Mouse (Mus musculus): ENCODE data around the gene Tgds. TPM values are rescaled to one million over a fixed set of nuclear protein-coding genes. Genes with fewer than 3 reads are reported as not detected.
"Not testable (repeated sequence)": the region's sequence is repeated elsewhere in the genome, so short reads cannot be mapped to it uniquely, and the experiment has no call there.

Tgds gene
- polyA plus RNA-seq, 1 experiment from 2014 or later = 29.2 TPM

- Histone ChIP-seq H3K4me3 (no peak overlapping the region), H3K9me3 (no peaks in the 10 kb centered on the region), H3K27me3 (replicated peaks) (no peaks in the 10 kb centered on the region), H3K4me2 (no peak overlapping the region), H3K4me1 (peaks cover 2% of the 10 kb centered on the region), H3K27ac (replicated peaks) (no peak overlapping the region), H3K36me3 (peaks cover 84% of the 10 kb centered on the region), H3K9ac (no peak overlapping the region)
- 31% methylated on average over 5 of the region's 5 CpGs for WGBS
- no peak for ATAC-seq (ENCODE audit: extremely low read depth, insufficient number of reproducible peaks, low FRiP score, low TSS enrichment)
These were observed 24.6 kb upstream of the Tgds start for GRCm38 (mm10) chr14:118157146-118157545.

GRCm38 (mm10) chr14:118156740-118157139, 24.2 kb upstream of the Tgds start:
- ATAC-seq (ENCODE audit: extremely low read depth, insufficient number of reproducible peaks, low FRiP score, low TSS enrichment) = no peak
- 85% methylated on average over 10 of the region's 10 CpGs for WGBS
- no peak overlapping the region for H3K4me2 ChIP-seq

DNA sequence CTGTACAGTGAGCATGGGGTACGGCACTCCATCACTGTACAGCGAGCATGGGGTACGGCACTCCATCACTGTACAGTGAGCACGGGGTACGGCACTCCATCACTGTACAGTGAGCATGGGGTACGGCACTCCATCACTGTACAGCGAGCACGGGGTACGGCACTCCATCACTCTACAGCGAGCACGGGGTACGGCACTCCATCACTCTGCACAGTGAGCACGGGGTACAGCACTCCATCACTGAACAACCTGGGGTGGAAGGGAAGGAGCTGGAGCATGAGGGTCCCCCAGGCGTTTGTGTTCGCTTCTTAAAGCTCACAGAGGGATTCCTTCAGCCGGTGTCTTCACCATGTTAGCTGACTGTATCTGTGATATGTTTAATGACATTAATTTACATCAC, 23.5 kb upstream of the Tgds start:
- not testable (repeated sequence) for ATAC-seq (ENCODE audit: extremely low read depth, insufficient number of reproducible peaks, low FRiP score, low TSS enrichment); H3K9me3 ChIP-seq; H3K4me1 ChIP-seq; H3K9ac ChIP-seq; H3K27me3 ChIP-seq (replicated peaks); H3K27ac ChIP-seq (replicated peaks); H3K4me2 ChIP-seq; H3K4me3 ChIP-seq
- H3K36me3 ChIP-seq = peaks cover 74% of the 10 kb centered on the region
- WGBS = 94% methylated on average over 16 of the region's 16 CpGs

More at GRCm38 (mm10) chr14:118156740-118157139, 24.2 kb upstream of the Tgds start:
- Histone ChIP-seq H3K36me3 (peaks cover 81% of the 10 kb centered on the region), H3K27ac (replicated peaks) (no peak overlapping the region), H3K4me3 (no peak overlapping the region), H3K9me3 (no peaks in the 10 kb centered on the region), H3K9ac (no peak overlapping the region), H3K4me1 (no peaks in the 10 kb centered on the region), H3K27me3 (replicated peaks) (no peaks in the 10 kb centered on the region)

DNA sequence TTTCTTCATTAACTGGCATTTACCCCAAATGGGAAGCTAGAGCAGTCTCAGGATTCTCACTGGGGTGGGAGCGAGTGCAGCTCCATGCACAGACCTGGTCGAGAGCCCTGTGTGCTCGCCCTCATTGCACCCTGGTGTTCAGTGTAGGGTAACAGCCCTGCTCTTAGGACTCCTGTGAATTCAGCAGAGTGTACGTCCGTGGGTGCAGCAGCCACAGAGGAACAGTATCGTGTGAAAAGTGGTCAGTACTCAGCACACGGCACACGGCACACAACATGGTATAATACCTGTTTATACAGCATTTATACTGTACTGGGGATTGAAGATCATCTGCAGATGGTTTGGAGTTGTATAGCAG, 19.7 kb upstream of the Tgds start:
- no peak overlapping the region for H3K27ac ChIP-seq (replicated peaks)
- no peak overlapping the region for H3K9ac ChIP-seq
- H3K36me3 ChIP-seq = peaks cover 61% of the 10 kb centered on the region
- no peaks in the 10 kb centered on the region for H3K27me3 ChIP-seq (replicated peaks)
- H3K4me3 ChIP-seq = no peak overlapping the region
- WGBS = 84% methylated on average over 8 of the region's 8 CpGs
- no peaks in the 10 kb centered on the region for H3K9me3 ChIP-seq
- H3K4me1 ChIP-seq = no peaks in the 10 kb centered on the region
- no peak for ATAC-seq (ENCODE audit: extremely low read depth, insufficient number of reproducible peaks, low FRiP score, low TSS enrichment)
- H3K4me2 ChIP-seq = no peak overlapping the region

- WGBS = 66% methylated on average over 5 of the region's 5 CpGs
- H3K9me3 ChIP-seq = no peaks in the 10 kb centered on the region
- no peaks in the 10 kb centered on the region for H3K4me1 ChIP-seq
- no peaks in the 10 kb centered on the region for H3K27me3 ChIP-seq (replicated peaks)
- ATAC-seq (ENCODE audit: extremely low read depth, insufficient number of reproducible peaks, low FRiP score, low TSS enrichment) = no peak
- no peak overlapping the region for H3K9ac ChIP-seq
- peaks cover 63% of the 10 kb centered on the region for H3K36me3 ChIP-seq
- no peak overlapping the region for H3K4me2 ChIP-seq
- H3K4me3 ChIP-seq = no peak overlapping the region
- H3K27ac ChIP-seq (replicated peaks) = no peak overlapping the region
These were observed 19.2 kb upstream of the Tgds start for GRCm38 (mm10) chr14:118151651-118152293.

DNA sequence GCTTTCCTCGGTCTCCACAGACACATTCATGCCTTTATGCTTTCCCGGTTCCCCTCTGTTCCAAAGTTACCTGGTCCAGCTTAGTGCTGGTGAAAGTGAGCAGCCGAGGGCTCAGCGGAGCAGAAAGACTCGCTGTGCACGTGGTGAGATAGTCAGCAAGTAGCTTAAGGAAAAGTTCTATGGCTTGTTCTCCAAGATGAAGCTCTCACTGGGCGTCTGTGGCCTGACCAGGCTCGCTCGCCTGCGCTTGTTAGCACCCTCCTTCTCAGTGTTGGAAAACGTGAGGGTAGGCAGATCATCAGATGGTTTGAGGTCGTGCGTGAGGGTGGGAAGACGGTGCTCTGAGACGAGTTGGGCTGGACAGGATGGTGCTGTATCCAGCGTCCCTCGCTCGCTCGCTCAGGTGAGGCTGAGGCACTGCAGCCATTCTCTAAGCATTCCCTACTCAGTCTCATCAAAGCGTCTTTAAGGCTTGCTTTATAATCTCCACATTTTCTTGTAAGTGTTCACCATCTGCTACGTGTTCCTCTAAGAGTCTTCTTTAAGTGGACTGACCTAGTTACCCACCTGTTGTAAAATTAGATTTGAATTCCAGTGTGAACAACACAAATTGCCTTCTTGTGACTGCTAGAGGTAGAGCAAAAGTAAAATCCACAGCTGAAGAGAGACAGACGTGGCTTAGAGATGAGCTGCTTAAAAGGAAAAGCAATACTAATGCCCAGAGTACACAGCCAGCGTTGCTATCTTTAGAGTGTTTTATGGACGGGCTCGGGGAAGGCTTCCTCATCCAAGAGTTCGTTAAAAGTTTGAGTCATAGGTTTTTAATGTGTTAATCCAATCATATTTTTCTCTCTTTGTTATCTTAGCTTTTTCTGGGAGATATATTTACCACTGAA, 18.3 kb upstream of the Tgds start:
- no peaks in the 10 kb centered on the region for H3K9me3 ChIP-seq
- H3K4me2 ChIP-seq = no peak overlapping the region
- H3K4me1 ChIP-seq = no peaks in the 10 kb centered on the region
- H3K27me3 ChIP-seq (replicated peaks) = no peaks in the 10 kb centered on the region
- H3K36me3 ChIP-seq = peaks cover 57% of the 10 kb centered on the region
- no peak overlapping the region for H3K27ac ChIP-seq (replicated peaks)
- H3K9ac ChIP-seq = no peak overlapping the region
- ATAC-seq (ENCODE audit: extremely low read depth, insufficient number of reproducible peaks, low FRiP score, low TSS enrichment) = no peak
- WGBS = 78% methylated on average over 26 of the region's 26 CpGs
- H3K4me3 ChIP-seq = no peak overlapping the region

DNA sequence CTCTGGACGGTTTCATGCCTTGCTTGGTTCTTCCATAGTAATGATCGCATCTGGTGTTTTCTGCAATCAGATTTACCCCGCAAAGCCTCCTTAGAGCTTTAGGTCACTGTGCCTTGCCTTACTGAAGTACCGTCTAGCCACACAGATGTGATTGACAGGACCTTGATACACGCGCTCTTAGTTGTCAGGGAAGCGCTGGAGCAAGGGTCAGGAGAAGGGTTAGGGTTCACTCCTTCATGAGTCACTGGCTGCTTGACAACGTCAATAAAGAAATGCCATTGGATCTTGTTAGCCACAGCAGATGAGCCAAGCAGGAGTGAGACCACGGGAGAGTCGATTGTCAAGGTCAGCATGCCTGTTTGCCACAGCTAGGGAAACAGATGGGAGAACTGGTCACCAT, 16.0 kb upstream of the Tgds start:
- Histone ChIP-seq H3K4me1 (no peaks in the 10 kb centered on the region), H3K4me2 (no peak overlapping the region), H3K27me3 (replicated peaks) (no peaks in the 10 kb centered on the region), H3K27ac (replicated peaks) (no peak overlapping the region), H3K36me3 (peaks cover 39% of the 10 kb centered on the region), H3K9me3 (no peaks in the 10 kb centered on the region), H3K4me3 (no peak overlapping the region), H3K9ac (no peak overlapping the region)
- no peak for ATAC-seq (ENCODE audit: extremely low read depth, insufficient number of reproducible peaks, low FRiP score, low TSS enrichment)
- 78% methylated on average over 10 of the region's 10 CpGs for WGBS

- H3K4me1 ChIP-seq = no peaks in the 10 kb centered on the region
- no peak overlapping the region for H3K4me3 ChIP-seq
- no peak overlapping the region for H3K27ac ChIP-seq (replicated peaks)
- WGBS = 92% methylated on average over 13 of the region's 13 CpGs
- H3K4me2 ChIP-seq = no peak overlapping the region
- no peaks in the 10 kb centered on the region for H3K9me3 ChIP-seq
- H3K9ac ChIP-seq = no peak overlapping the region
- peaks cover 37% of the 10 kb centered on the region for H3K36me3 ChIP-seq
- no peak for ATAC-seq (ENCODE audit: extremely low read depth, insufficient number of reproducible peaks, low FRiP score, low TSS enrichment)
- H3K27me3 ChIP-seq (replicated peaks) = no peaks in the 10 kb centered on the region
These were observed 15.5 kb upstream of the Tgds start for GRCm38 (mm10) chr14:118148046-118148445.

GRCm38 (mm10) chr14:118142283-118142682, 9.7 kb upstream of the Tgds start:
- Histone ChIP-seq H3K4me2 (no peak overlapping the region), H3K9ac (no peak overlapping the region), H3K9me3 (no peaks in the 10 kb centered on the region), H3K4me1 (peaks cover 10% of the 10 kb centered on the region), H3K27ac (replicated peaks) (no peak overlapping the region), H3K27me3 (replicated peaks) (no peaks in the 10 kb centered on the region), H3K36me3 (peaks cover 54% of the 10 kb centered on the region), H3K4me3 (no peak overlapping the region)
- WGBS = 84% methylated on average over 5 of the region's 5 CpGs
- no peak for ATAC-seq (ENCODE audit: extremely low read depth, insufficient number of reproducible peaks, low FRiP score, low TSS enrichment)

DNA sequence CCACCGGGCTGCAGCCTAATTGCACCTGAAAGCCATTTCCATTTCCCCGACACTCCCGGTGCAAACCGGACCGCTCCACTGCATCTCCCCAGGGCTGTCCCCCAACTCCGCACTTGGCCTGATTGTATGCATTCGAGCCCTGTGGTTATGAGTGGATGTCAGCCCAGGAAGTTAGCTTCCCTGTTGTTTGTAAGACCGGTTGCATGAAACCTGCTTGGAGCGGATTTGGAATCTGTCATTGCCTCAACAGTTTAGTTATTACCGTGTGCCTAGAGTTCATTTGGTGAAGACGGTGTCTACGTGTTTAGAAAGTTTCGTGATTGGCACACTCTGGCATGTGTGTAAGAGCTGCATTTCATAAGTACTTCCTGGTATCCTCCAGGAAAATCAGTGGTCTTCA, 4.9 kb upstream of the Tgds start:
- Histone ChIP-seq H3K27ac (replicated peaks) (peak overlapping the region; percentile 68), H3K4me2 (peak overlapping the region; percentile 90), H3K4me1 (peaks cover 17% of the 10 kb centered on the region), H3K27me3 (replicated peaks) (peaks cover 11% of the 10 kb centered on the region; the same call in 1 of the 2 replicates), H3K9me3 (0 out of 2 replicates have a peak, but pooled peaks cover 4% of the 10 kb centered on the region), H3K36me3 (peaks cover 36% of the 10 kb centered on the region), H3K9ac (peak overlapping the region; percentile 93), H3K4me3 (peak overlapping the region; percentile 91)
- ATAC-seq (ENCODE audit: extremely low read depth, insufficient number of reproducible peaks, low FRiP score, low TSS enrichment) = no peak
- WGBS = under 1% methylated on average over 13 of the region's 13 CpGs

DNA sequence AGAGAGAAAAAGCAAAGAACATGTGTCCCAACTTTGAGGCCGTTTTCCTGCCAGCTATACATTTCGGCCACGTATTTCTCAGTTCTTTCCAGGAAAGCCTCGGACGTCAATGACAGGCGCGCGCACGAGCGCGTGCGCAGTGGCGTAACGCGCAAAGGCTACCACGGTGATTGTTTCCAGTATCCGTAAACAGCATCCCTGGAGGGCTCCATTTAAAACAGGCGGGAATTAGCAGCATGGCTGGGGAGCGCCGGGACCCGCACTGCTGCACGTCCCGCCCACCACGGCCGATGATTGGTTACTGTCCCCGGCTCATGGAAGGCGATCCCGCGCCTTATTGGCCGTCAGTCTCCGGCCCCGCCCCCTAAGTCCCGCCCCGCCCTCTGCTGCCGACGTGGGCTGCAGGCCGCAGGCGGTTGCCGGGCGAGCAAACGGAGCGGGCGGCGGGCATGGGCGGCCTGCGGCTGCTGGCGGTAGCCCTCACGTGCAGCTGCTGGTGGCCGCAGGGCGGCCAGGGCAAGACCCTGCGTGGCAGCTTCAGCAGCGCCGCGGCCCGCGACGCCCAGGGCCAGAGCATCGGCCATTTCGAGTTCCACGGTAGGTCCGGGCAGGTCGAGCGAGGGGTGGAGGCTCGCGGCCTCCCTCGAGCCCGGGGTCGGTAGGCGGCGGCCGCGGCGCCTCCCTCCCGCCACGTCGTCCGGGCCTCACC, 4.3 kb upstream of the Tgds start, which contains the start of gene Gpr180:
TSS of gene Gpr180 (plus strand) at position 415 of the 709 bp plus-strand sequence.
- Histone ChIP-seq H3K27ac (replicated peaks) (peak within 1 kb of the TSS; percentile 68), H3K9ac (peak within 1 kb of the TSS; percentile 93), H3K27me3 (replicated peaks) (peaks cover 11% of the 10 kb centered on the region; the same call in 1 of the 2 replicates), H3K4me3 (peak within 1 kb of the TSS; percentile 91), H3K36me3 (peaks cover 30% of the 10 kb centered on the region), H3K4me1 (peaks cover 19% of the 10 kb centered on the region), H3K4me2 (peak within 1 kb of the TSS; percentile 90), H3K9me3 (0 out of 2 replicates have a peak, but pooled peaks cover 4% of the 10 kb centered on the region)
- under 1% methylated on average over 77 of the region's 77 CpGs for WGBS
- peak; percentile 90 for ATAC-seq (ENCODE audit: extremely low read depth, insufficient number of reproducible peaks, low FRiP score, low TSS enrichment)
